Mouse (Mus musculus): ENCODE measurements around the gene Phospho2. TPM values are rescaled to one million over a fixed set of nuclear protein-coding genes. Genes with fewer than 3 reads are reported as not detected.

Phospho2 gene
- polyA plus RNA-seq, 1 experiment from 2014 or later = 30.4 TPM

DNA sequence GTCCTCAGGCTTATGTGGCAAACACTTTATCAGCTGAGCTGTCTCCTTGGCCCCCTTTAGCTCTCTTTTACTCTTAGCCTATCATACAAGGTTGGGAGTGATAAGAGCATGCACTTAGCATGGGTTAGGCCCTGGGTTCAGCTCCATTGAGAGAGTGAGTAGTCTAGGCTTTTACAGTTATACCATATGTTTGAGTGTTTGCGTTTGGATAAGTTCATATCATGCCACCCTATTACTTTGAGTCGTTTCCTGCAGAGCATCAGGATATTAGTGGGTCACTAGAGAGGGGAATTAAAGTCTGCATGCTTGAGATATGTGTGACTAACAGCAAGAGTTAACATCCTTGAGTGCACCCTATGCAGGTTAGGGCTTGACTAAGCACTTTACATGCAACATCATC is 40.3 kb downstream of the Phospho2 start:
- no peak for DNase-seq (ENCODE audit: low spot score)
- Histone ChIP-seq H3K4me1 (peaks cover 38% of the 10 kb centered on the region), H3K9me3 (replicated peaks) (no peaks in the 10 kb centered on the region), H3K4me3 (no peak overlapping the region), H3K27me3 (ENCODE audit: low read depth, poor library complexity, severe bottlenecking) (no peaks in the 10 kb centered on the region), H3K36me3 (peaks cover 73% of the 10 kb centered on the region), H3K27ac (replicated peaks) (no peak overlapping the region)
- 96% methylated on average over 2 of the region's 2 CpGs for WGBS

DNA sequence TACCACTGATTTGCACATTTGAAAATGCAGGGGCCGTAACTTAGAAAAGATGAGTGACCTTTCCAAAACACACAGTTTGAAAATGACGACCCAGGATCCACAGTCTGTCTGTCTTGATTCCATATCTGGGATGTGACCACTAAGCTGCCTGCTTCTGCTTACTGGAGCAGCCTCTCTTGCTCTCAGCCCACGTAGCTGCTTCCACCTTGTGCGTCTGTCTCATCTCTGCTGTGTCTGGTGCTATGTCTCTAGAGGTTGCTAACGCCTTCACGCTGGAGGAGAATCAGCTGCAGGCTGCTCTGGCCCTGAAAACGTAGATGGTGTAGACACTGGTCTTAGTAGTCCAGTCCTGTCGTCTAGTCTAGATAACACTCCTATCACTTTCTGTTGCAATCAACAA is 40.7 kb downstream of the Phospho2 start:
- peaks cover 73% of the 10 kb centered on the region for H3K36me3 ChIP-seq
- no peaks in the 10 kb centered on the region for H3K27me3 ChIP-seq (ENCODE audit: low read depth, poor library complexity, severe bottlenecking)
- 94% methylated on average over 8 of the region's 8 CpGs for WGBS
- peaks cover 33% of the 10 kb centered on the region for H3K4me1 ChIP-seq
- no peak overlapping the region for H3K4me3 ChIP-seq
- H3K27ac ChIP-seq (replicated peaks) = no peak overlapping the region
- no peak for DNase-seq (ENCODE audit: low spot score)
- no peaks in the 10 kb centered on the region for H3K9me3 ChIP-seq (replicated peaks)

DNA sequence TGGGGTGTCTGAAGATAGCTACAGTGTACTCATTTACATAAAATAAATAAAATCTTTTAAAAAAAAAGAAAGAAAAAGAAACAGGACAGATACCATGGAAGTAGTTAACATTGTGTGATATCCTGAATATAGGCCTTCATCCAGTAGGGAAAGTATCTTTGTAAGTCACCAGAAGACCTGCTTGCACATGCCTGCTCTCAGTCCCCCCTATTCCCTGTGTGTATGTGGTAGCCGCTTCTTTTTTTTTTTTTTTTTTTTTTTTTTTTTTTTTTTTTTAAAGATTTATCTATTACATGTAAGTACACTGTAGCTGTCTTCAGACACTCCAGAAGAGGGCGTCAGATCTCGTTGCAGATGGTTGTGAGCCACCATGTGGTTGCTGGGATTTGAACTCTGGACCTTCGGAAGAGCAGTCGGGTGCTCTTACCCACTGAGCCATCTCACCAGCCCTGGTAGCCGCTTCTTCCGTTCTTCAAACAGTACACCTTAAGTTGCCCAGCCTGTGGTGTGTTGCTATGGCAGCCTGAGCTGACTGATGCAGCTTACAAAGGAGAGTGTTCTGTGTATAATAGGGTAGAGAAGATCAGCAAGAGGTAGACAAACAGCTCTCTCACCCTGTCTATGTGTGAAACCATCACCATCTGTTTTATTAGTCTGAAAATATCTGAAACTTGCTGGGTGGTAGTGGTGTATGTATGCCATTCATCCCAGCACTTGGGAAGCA is 48.0 kb downstream of the Phospho2 start:
- DNase-seq (ENCODE audit: low spot score) = no peak
- no peaks in the 10 kb centered on the region for H3K9me3 ChIP-seq (replicated peaks)
- H3K27me3 ChIP-seq (ENCODE audit: low read depth, poor library complexity, severe bottlenecking) = no peaks in the 10 kb centered on the region
- H3K36me3 ChIP-seq = peaks cover 43% of the 10 kb centered on the region
- 75% methylated on average over 7 of the region's 7 CpGs for WGBS
- H3K4me1 ChIP-seq = peaks cover 6% of the 10 kb centered on the region
- H3K4me3 ChIP-seq = no peak overlapping the region
- H3K27ac ChIP-seq (replicated peaks) = no peak overlapping the region

DNA sequence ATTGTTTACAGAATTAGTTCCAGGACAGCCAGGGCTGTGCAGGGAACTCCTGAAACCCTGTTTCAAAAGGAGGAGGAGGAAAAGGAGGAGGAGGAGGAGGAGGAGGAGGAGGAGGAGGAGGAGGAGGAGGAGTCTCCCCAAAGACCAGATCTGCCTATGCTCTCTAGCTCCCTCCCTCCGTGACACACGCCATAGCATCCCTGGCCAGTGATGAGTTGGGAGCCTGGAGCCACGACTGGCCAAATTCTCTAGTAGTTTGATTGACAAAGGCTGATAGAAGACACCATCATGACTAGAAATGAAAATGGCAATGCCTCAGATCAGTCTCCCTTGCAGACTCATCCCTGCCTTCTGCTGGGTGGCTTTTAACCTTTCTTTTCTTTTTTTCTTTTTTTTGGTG is 48.6 kb downstream of the Phospho2 start:
- 38% methylated on average over 3 of the region's 3 CpGs for WGBS
- Histone ChIP-seq H3K27ac (replicated peaks) (no peak overlapping the region), H3K9me3 (replicated peaks) (no peaks in the 10 kb centered on the region), H3K27me3 (ENCODE audit: low read depth, poor library complexity, severe bottlenecking) (no peaks in the 10 kb centered on the region), H3K36me3 (peaks cover 37% of the 10 kb centered on the region), H3K4me3 (no peak overlapping the region), H3K4me1 (peaks cover 6% of the 10 kb centered on the region)
- DNase-seq (ENCODE audit: low spot score) = no peak

DNA sequence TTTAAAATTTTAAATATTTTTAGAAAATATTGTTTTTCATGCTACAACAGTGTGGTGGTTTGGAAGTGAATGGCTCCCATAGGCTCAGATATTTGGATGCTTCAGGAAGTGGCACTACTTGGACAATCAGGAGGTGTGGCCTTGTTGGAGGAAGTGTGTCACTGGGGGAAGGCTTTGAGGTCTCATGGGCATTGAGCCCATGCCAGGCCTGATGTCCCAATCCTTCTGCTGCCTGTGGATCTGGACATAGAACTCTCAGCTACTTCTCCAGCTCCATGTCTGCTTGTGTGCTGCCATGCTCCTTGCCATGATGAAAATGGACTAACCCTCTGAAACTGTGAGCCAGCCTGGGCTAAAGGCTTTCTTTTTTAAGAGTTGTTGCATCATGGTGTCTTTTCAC is 49.3 kb downstream of the Phospho2 start:
- no peaks in the 10 kb centered on the region for H3K27me3 ChIP-seq (ENCODE audit: low read depth, poor library complexity, severe bottlenecking)
- DNase-seq (ENCODE audit: low spot score) = no peak
- H3K36me3 ChIP-seq = peaks cover 30% of the 10 kb centered on the region
- peaks cover 6% of the 10 kb centered on the region for H3K4me1 ChIP-seq
- H3K27ac ChIP-seq (replicated peaks) = no peak overlapping the region
- H3K4me3 ChIP-seq = no peak overlapping the region
- H3K9me3 ChIP-seq (replicated peaks) = no peaks in the 10 kb centered on the region

DNA sequence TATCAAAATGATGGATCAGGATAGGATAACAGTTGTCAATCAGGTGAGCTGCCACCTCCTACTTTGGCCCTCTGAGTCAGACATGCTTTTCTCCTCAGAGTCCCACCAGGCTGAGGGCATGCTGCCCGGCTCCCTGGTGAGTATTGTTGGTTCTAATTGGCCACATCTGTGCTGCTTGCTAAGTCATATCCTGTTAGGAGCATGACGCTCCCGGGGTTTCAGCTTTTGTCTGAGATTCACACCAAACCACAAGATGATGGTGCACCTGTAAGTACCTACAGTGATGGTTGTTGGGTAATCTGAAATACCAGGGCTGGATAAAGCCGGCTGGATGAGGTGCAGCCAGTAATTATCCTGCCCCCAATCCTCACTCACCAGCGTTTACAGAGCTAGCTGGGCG is 50.8 kb downstream of the Phospho2 start:
- no peak for DNase-seq (ENCODE audit: low spot score)
- Histone ChIP-seq H3K27ac (replicated peaks) (no peak overlapping the region), H3K4me1 (peaks cover 6% of the 10 kb centered on the region), H3K27me3 (ENCODE audit: low read depth, poor library complexity, severe bottlenecking) (no peaks in the 10 kb centered on the region), H3K9me3 (replicated peaks) (no peaks in the 10 kb centered on the region), H3K36me3 (peaks cover 14% of the 10 kb centered on the region), H3K4me3 (no peak overlapping the region)
- WGBS = 50% methylated on average over 6 of the region's 6 CpGs

DNA sequence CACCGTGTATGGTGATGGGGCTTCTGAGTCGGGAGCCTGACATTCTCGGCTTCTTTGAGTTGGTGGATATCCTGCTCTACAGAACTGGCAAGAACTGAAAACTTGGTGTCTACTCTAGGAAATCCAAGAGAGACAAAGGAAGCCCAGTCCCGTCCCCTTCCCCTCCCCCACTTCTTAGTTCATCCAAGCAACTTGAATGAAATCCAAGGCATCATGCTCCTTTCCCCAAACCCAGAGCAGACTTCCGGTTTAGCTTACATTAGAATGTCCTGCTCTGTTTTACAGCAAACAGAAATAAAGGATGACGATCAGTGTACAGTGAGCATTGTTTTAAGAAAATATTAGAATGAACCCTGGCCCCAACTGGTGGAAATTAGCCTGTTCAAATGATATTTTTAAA is 59.8 kb downstream of the Phospho2 start:
- Histone ChIP-seq H3K9me3 (replicated peaks) (no peaks in the 10 kb centered on the region), H3K27me3 (ENCODE audit: low read depth, poor library complexity, severe bottlenecking) (no peaks in the 10 kb centered on the region), H3K4me3 (no peak overlapping the region), H3K27ac (replicated peaks) (0 out of 2 replicates have a peak overlapping the region, but pooled peaks have one; percentile 17), H3K36me3 (no peaks in the 10 kb centered on the region), H3K4me1 (peaks cover 5% of the 10 kb centered on the region)
- DNase-seq (ENCODE audit: low spot score) = no peak
- WGBS = 73% methylated on average over 6 of the region's 6 CpGs

Other genes with a start within 250 kb of the Phospho2 start
- gene Lrp2, start 203.6 kb upstream of the Phospho2 start, polyA plus RNA-seq (2016; fragmentation: Nextera tagmentation; extraction: Ambion mirVana) = 2.8 and 3.4 TPM in 2 replicates
- gene Bbs5, start 142.5 kb upstream of the Phospho2 start, polyA plus RNA-seq (2016; fragmentation: Nextera tagmentation; extraction: Ambion mirVana) = 13.8 and 14.6 TPM in 2 replicates
- 0.09 and 0.15 TPM in 2 replicates for gene Klhl41, start 119.5 kb upstream of the Phospho2 start, polyA plus RNA-seq (2016; fragmentation: Nextera tagmentation; extraction: Ambion mirVana)
- 15.8 and 17.7 TPM in 2 replicates for gene Fastkd1, start 76.1 kb upstream of the Phospho2 start, polyA plus RNA-seq (2016; fragmentation: Nextera tagmentation; extraction: Ambion mirVana)
- gene Ppig, start 67.1 kb upstream of the Phospho2 start, polyA plus RNA-seq (2016; fragmentation: Nextera tagmentation; extraction: Ambion mirVana) = 127 and 134 TPM in 2 replicates
- 3.5 and 4.2 TPM in 2 replicates for gene Ccdc173, start within 50 bp of the Phospho2 start, polyA plus RNA-seq (2016; fragmentation: Nextera tagmentation; extraction: Ambion mirVana)
- 26.7 and 32.2 TPM in 2 replicates for gene Klhl23, start 32.3 kb downstream of the Phospho2 start, polyA plus RNA-seq (2016; fragmentation: Nextera tagmentation; extraction: Ambion mirVana)
- gene Ssb, start 71.9 kb downstream of the Phospho2 start, polyA plus RNA-seq (2016; fragmentation: Nextera tagmentation; extraction: Ambion mirVana) = 354 and 383 TPM in 2 replicates
- 43.4 and 44.7 TPM in 2 replicates for gene Mettl5, start 96.0 kb downstream of the Phospho2 start, polyA plus RNA-seq (2016; fragmentation: Nextera tagmentation; extraction: Ambion mirVana)
- 11.7 and 15.9 TPM in 2 replicates for gene Ubr3, start 107.6 kb downstream of the Phospho2 start, polyA plus RNA-seq (2016; fragmentation: Nextera tagmentation; extraction: Ambion mirVana)
- not detected in 2 replicates for gene Myo3b, start 249.5 kb downstream of the Phospho2 start, polyA plus RNA-seq (2016; fragmentation: Nextera tagmentation; extraction: Ambion mirVana)

Measured in midbrain, embryonic 10.5 days (tissue).